Mouse (Mus musculus): ENCODE data around the gene Vps29.

Vps29 gene

GRCm38 (mm10) chr5:122401303-122401640 is 47.1 kb downstream of the Vps29 start:
- DNase-seq = peak; percentile 71

- no peak for DNase-seq
These were observed 48.0 kb downstream of the Vps29 start for GRCm38 (mm10) chr5:122402160-122402559.

GRCm38 (mm10) chr5:122402772-122403171 is 48.6 kb downstream of the Vps29 start:
- DNase-seq = no peak

GRCm38 (mm10) chr5:122403362-122403761 is 49.2 kb downstream of the Vps29 start:
- DNase-seq = no peak

- no peak for DNase-seq
These were observed 51.4 kb downstream of the Vps29 start for GRCm38 (mm10) chr5:122405537-122405936.

GRCm38 (mm10) chr5:122409692-122410645 is 55.8 kb downstream of the Vps29 start:
- no peak for DNase-seq

- no peak for DNase-seq
These were observed 57.7 kb downstream of the Vps29 start for GRCm38 (mm10) chr5:122411892-122412291.

GRCm38 (mm10) chr5:122412826-122413225 is 58.7 kb downstream of the Vps29 start:
- DNase-seq = no peak

GRCm38 (mm10) chr5:122414351-122414750 is 60.2 kb downstream of the Vps29 start:
- no peak for DNase-seq
